ENCODE assay signal across 10 mouse cellular contexts in genomic region chr11:102294416-102294815, GRCm38 (mm10). TPM values are rescaled to one million over a fixed set of nuclear protein-coding genes. Genes with fewer than 3 reads are reported as not detected.
A peak's percentile ranks its signal among the peaks of the same experiment; 100 is the strongest.
DNase-seq lines count a peak whose midpoint lies in the region; ATAC-seq lines count a peak whose summit lies in the region.
"Had no signal": no experiment of that assay in that cellular context is flagged by ENCODE, and none has a peak within 500 bp of the region (broad histone marks: within the 10 kb centered on the region; RNA-seq: fewer than 3 reads in every experiment).

No protein-coding gene starts in this region.

- no peak for DNase-seq in heart, postnatal 10 days
- DNase-seq in right cerebral cortex, postnatal 10 days (ENCODE audit: low spot score in 2 of 2) = no peak
- DNase-seq in right cerebral cortex, postnatal 25 days = no peak
- no peak for DNase-seq in c-Kit-positive CD71-positive TER-119-positive erythroid progenitor cells, embryonic 14.5 days (ENCODE audit: low spot score)
- DNase-seq: kidney, postnatal 10 days had no signal

- intact Hi-C loops in heart, postnatal 10 days (cut with DNase I) = no loop called here

- H3K36me3 ChIP-seq in heart, embryonic 14.5 days (ENCODE audit: control insufficient read depth, insufficient read depth, low read length) = peaks cover 55% of the 10 kb centered on the region
- peaks cover 53% of the 10 kb centered on the region for H3K36me3 ChIP-seq in embryonic facial prominence, embryonic 12.5 days
- H3K36me3 ChIP-seq in hindbrain, embryonic 13.5 days = peaks cover 49% of the 10 kb centered on the region
- H3K36me3 ChIP-seq in midbrain, embryonic 13.5 days = peaks cover 48% of the 10 kb centered on the region

- no peak overlapping the region for H3K27ac ChIP-seq in heart, embryonic 14.5 days (replicated peaks in 1 of 2; ENCODE audit: control insufficient read depth in 1 of 2, insufficient read depth in 1 of 2, low read depth in 2 of 2, low read length in 2 of 2)
- peak overlapping the region; percentile 99; the same call in 1 of the 2 replicates for H3K27ac ChIP-seq in embryonic facial prominence, embryonic 12.5 days
- peak overlapping the region; percentile 98; the same call in 1 of the 2 replicates for H3K27ac ChIP-seq in hindbrain, embryonic 13.5 days
- H3K27ac ChIP-seq in midbrain, embryonic 13.5 days = peak overlapping the region; percentile 99; the same call in 1 of the 2 replicates

- no peak overlapping the region for H3K4me3 ChIP-seq in heart, embryonic 14.5 days (ENCODE audit: control insufficient read depth in 1 of 2, insufficient read depth in 1 of 2, low read depth in 1 of 2, low read length in 2 of 2)
- peak overlapping the region; percentile 91; the same call in 1 of the 2 replicates for H3K4me3 ChIP-seq in embryonic facial prominence, embryonic 12.5 days
- H3K4me3 ChIP-seq in hindbrain, embryonic 13.5 days = peak overlapping the region; percentile 71
- H3K4me3 ChIP-seq in midbrain, embryonic 13.5 days (replicated peaks) = peak overlapping the region; percentile 88

- peak overlapping the region; percentile 38 for H3K9ac ChIP-seq in heart, embryonic 14.5 days (ENCODE audit: low read length)
- peak overlapping the region; percentile 90; the same call in 1 of the 2 replicates for H3K9ac ChIP-seq in embryonic facial prominence, embryonic 12.5 days
- peak overlapping the region; percentile 94 for H3K9ac ChIP-seq in hindbrain, embryonic 13.5 days
- H3K9ac ChIP-seq in midbrain, embryonic 13.5 days (replicated peaks) = peak overlapping the region; percentile 97; the same call in 1 of the 2 replicates

- H3K27me3 ChIP-seq in heart, embryonic 14.5 days (ENCODE audit: control insufficient read depth, insufficient read depth, low read length) = no peaks in the 10 kb centered on the region
- H3K27me3 ChIP-seq in embryonic facial prominence, embryonic 12.5 days = no peaks in the 10 kb centered on the region
- H3K27me3 ChIP-seq in hindbrain, embryonic 13.5 days = no peaks in the 10 kb centered on the region
- no peaks in the 10 kb centered on the region for H3K27me3 ChIP-seq in midbrain, embryonic 13.5 days
- H3K27me3 ChIP-seq: CH12.LX had no signal

- no peaks in the 10 kb centered on the region for H3K9me3 ChIP-seq in heart, embryonic 14.5 days (ENCODE audit: control insufficient read depth, low read length)
- H3K9me3 ChIP-seq in embryonic facial prominence, embryonic 12.5 days = no peaks in the 10 kb centered on the region
- H3K9me3 ChIP-seq in hindbrain, embryonic 13.5 days = no peaks in the 10 kb centered on the region
- H3K9me3 ChIP-seq in midbrain, embryonic 13.5 days = no peaks in the 10 kb centered on the region

- WGBS in heart, embryonic 14.5 days = 76% methylated on average over 5 of the region's 5 CpGs
- 75% methylated on average over 5 of the region's 5 CpGs for WGBS in embryonic facial prominence, embryonic 12.5 days
- 87% methylated on average over 5 of the region's 5 CpGs for WGBS in hindbrain, embryonic 13.5 days
- 82% methylated on average over 5 of the region's 5 CpGs for WGBS in midbrain, embryonic 13.5 days

- H3K4me1 ChIP-seq in heart, embryonic 14.5 days (ENCODE audit: control insufficient read depth in 2 of 2, insufficient read depth in 2 of 2, low read length in 2 of 2) = peaks cover 8 to 20% of the 10 kb centered on the region in 2 experiments; a peak in 3 of 4 replicates
- H3K4me1 ChIP-seq in embryonic facial prominence, embryonic 12.5 days = peaks cover 24% of the 10 kb centered on the region
- peaks cover 29% of the 10 kb centered on the region for H3K4me1 ChIP-seq in hindbrain, embryonic 13.5 days (replicated peaks)
- H3K4me1 ChIP-seq in midbrain, embryonic 13.5 days (replicated peaks) = peaks cover 34% of the 10 kb centered on the region

- no peak for ATAC-seq in heart, embryonic 14.5 days (ENCODE audit: insufficient number of reproducible peaks, insufficient read depth, low FRiP score, low read depth)
- ATAC-seq in embryonic facial prominence, embryonic 12.5 days (ENCODE audit: insufficient number of reproducible peaks, insufficient read depth, low FRiP score, low TSS enrichment) = no peak
- ATAC-seq in hindbrain, embryonic 13.5 days (ENCODE audit: low FRiP score) = no peak
- ATAC-seq in midbrain, embryonic 13.5 days = no peak

- H3K4me2 ChIP-seq in heart, embryonic 14.5 days (ENCODE audit: low read length) = peak overlapping the region; percentile 88
- peak overlapping the region; percentile 86 for H3K4me2 ChIP-seq in embryonic facial prominence, embryonic 12.5 days (replicated peaks)
- peak overlapping the region; percentile 93 for H3K4me2 ChIP-seq in hindbrain, embryonic 13.5 days
- H3K4me2 ChIP-seq in midbrain, embryonic 13.5 days (replicated peaks) = peak overlapping the region; percentile 93

RNA-seq across cellular contexts. Expression of gene Atxn7l3, which starts 2.0 kb away (rescaled TPM):
- 7.0 and 10.6 TPM in 2 replicates for polyA plus RNA-seq in heart, embryonic 14.5 days (2014; fragmentation: Nextera tagmentation; extraction: Ambion mirVana)
- total RNA-seq in heart, postnatal 10 days (2021) = 10 to 100 TPM; 34.1 to 38.3 TPM
- polyA plus RNA-seq in embryonic facial prominence, embryonic 12.5 days (2016; fragmentation: Nextera tagmentation; extraction: Ambion mirVana) = 25.0 and 26.1 TPM in 2 replicates
- 29.2 and 29.9 TPM in 2 replicates for polyA plus RNA-seq in hindbrain, embryonic 13.5 days (2015; fragmentation: Nextera tagmentation; extraction: Ambion mirVana)
- polyA plus RNA-seq in midbrain, embryonic 13.5 days (2015; fragmentation: Nextera tagmentation; extraction: Ambion mirVana) = 28.4 and 30.1 TPM in 2 replicates

RNA-seq across cellular contexts. Expression of gene Tmub2, which starts 9.7 kb away (rescaled TPM):
- 39.1 and 46.5 TPM in 2 replicates for polyA plus RNA-seq in heart, embryonic 14.5 days (2014; fragmentation: Nextera tagmentation; extraction: Ambion mirVana)
- total RNA-seq in heart, postnatal 10 days (2021) = 10 to 100 TPM; 29.0 to 31.1 TPM
- 48.9 and 53.6 TPM in 2 replicates for polyA plus RNA-seq in embryonic facial prominence, embryonic 12.5 days (2016; fragmentation: Nextera tagmentation; extraction: Ambion mirVana)
- 81.3 and 82.8 TPM in 2 replicates for polyA plus RNA-seq in hindbrain, embryonic 13.5 days (2015; fragmentation: Nextera tagmentation; extraction: Ambion mirVana)
- 79.0 and 83.4 TPM in 2 replicates for polyA plus RNA-seq in midbrain, embryonic 13.5 days (2015; fragmentation: Nextera tagmentation; extraction: Ambion mirVana)

RNA-seq across cellular contexts. Expression of gene Ubtf, which starts 25.1 kb away (rescaled TPM):
- polyA plus RNA-seq in heart, embryonic 14.5 days (2014; fragmentation: Nextera tagmentation; extraction: Ambion mirVana) = 50.2 and 53.6 TPM in 2 replicates
- 10 to 100 TPM; 78.3 to 80.9 TPM for total RNA-seq in heart, postnatal 10 days (2021)
- polyA plus RNA-seq in embryonic facial prominence, embryonic 12.5 days (2016; fragmentation: Nextera tagmentation; extraction: Ambion mirVana) = 103 and 114 TPM in 2 replicates
- 77.1 and 82.7 TPM in 2 replicates for polyA plus RNA-seq in hindbrain, embryonic 13.5 days (2015; fragmentation: Nextera tagmentation; extraction: Ambion mirVana)
- polyA plus RNA-seq in midbrain, embryonic 13.5 days (2015; fragmentation: Nextera tagmentation; extraction: Ambion mirVana) = 85.2 and 90.3 TPM in 2 replicates

RNA-seq across cellular contexts. Expression of gene Asb16, which starts 25.9 kb away (rescaled TPM):
- polyA plus RNA-seq in heart, embryonic 14.5 days (2014; fragmentation: Nextera tagmentation; extraction: Ambion mirVana) = 0.09 and 0.11 TPM in 2 replicates
- total RNA-seq in heart, postnatal 10 days (2021) = under 1 TPM; 0.52 to 0.69 TPM
- 0.10 and 0.18 TPM in 2 replicates for polyA plus RNA-seq in embryonic facial prominence, embryonic 12.5 days (2016; fragmentation: Nextera tagmentation; extraction: Ambion mirVana)
- polyA plus RNA-seq in hindbrain, embryonic 13.5 days (2015; fragmentation: Nextera tagmentation; extraction: Ambion mirVana) = not detected in 2 replicates
- not detected in 2 replicates for polyA plus RNA-seq in midbrain, embryonic 13.5 days (2015; fragmentation: Nextera tagmentation; extraction: Ambion mirVana)
- total RNA-seq: CH12.LX had no signal

RNA-seq across cellular contexts. Expression of gene BC030867, which starts 45.7 kb away (rescaled TPM):
- polyA plus RNA-seq in heart, embryonic 14.5 days (2014; fragmentation: Nextera tagmentation; extraction: Ambion mirVana) = 8.7 and 10.3 TPM in 2 replicates
- 1 to 10 TPM; 1.7 to 1.8 TPM for total RNA-seq in heart, postnatal 10 days (2021)
- 20.6 and 21.7 TPM in 2 replicates for polyA plus RNA-seq in embryonic facial prominence, embryonic 12.5 days (2016; fragmentation: Nextera tagmentation; extraction: Ambion mirVana)
- 3.8 TPM in 2 replicates for polyA plus RNA-seq in hindbrain, embryonic 13.5 days (2015; fragmentation: Nextera tagmentation; extraction: Ambion mirVana)
- polyA plus RNA-seq in midbrain, embryonic 13.5 days (2015; fragmentation: Nextera tagmentation; extraction: Ambion mirVana) = 4.6 and 5.6 TPM in 2 replicates

Comparison
In these comparisons a context has a peak if more than half of its experiments do, and no peak if none do; other contexts are left out.
1. H3K27ac ChIP-seq: peak in embryonic facial prominence, embryonic 12.5 days (single experiment), hindbrain, embryonic 13.5 days (single experiment) and midbrain, embryonic 13.5 days (single experiment); none in heart, embryonic 14.5 days (0 of 2).
2. H3K4me3 ChIP-seq: peak in embryonic facial prominence, embryonic 12.5 days (single experiment), hindbrain, embryonic 13.5 days (single experiment) and midbrain, embryonic 13.5 days (single experiment); none in heart, embryonic 14.5 days (0 of 2).
3. H3K9ac ChIP-seq: peak in every context shown above with its lines; median percentile 97 in midbrain, embryonic 13.5 days; 94 in hindbrain, embryonic 13.5 days; 90 in embryonic facial prominence, embryonic 12.5 days; 38 in heart, embryonic 14.5 days.
4. Peak in every context shown above with its lines, with median percentiles within 50 percentile points of each other: H3K4me2 ChIP-seq.